Mouse (Mus musculus) c-Kit-positive CD71-positive TER-119-positive erythroid progenitor cells, embryonic 14.5 days (primary cell): ENCODE data around the gene Nxn.

Experiments
- DNase-seq: peaks from one replicate; pipeline ENCODE4 v3.0.0-alpha.2; 2013; ENCODE audit warnings: low spot score

Gene Nxn

DNA sequence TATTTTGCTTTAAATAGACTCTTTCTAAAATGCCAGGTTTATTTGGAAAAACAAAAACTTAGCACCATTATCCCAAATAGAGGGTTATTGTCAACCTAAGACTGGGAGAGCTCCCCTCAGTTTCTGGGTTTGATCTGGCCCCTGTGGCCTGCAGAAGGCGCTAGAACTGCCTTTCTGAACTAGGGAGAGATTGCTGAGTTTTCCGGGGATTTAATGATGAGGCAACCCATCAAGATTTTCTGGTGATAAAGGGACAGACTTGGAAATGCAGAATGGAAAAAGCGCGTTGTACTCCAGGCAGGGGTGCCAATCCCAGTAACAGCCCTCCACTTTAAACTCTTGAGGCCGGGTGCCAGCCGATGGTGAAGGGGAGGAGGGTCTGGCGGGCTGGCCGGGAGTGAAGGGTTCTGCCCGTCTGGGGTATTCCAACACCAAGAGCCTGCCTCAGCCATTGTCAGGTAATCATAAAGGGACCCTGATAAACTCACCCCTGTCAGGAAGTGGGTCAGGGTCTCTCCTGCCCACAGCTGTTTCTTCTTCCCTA lies 100.4 kb downstream of the Nxn start:
- DNase-seq: no peak

DNA sequence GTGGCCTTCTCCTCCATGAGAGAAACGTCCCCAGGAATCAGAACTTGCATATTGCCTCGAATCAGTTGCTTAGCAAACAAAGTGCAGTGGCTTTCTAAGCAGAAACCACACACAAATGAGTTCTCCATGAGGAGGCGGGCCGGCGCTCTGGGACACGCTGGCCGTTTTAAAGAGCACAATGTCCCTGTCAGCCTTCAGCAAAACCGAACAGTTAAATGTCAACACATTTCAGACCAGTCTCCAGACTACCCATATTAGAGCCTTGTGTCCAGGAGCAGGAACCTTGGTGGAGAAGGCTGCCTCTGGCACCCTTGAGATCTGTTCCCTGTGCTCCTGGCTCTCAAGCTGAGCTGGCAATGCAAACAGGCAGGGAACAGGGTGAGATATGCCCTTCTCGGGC lies 101.7 kb downstream of the Nxn start:
- DNase-seq: no peak

- DNase-seq: no peak
Observed at GRCm38 (mm10) chr11:76294836-76295235, 104.1 kb downstream of the Nxn start.

GRCm38 (mm10) chr11:76294078-76294477 lies 104.9 kb downstream of the Nxn start:
- DNase-seq: no peak

DNA sequence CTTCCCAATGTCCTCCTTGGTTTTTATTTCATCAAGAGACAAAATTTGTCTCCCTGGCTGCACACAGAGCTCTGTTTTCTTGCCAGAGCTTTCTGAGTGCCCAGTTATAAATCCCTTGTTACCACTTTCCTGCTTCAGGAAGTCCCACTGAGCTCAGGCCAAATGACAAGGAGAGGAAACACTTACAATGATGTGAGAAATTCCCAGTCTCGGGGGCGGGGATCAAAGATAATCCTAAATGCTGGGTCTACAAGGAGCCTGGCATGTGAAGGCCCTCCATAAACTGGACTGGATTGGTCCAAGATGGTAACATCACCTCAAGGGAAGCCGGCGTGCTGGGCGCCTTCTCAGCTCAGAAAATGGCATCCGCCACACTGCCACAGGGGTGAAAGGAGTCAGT lies 106.1 kb downstream of the Nxn start:
- no peak for DNase-seq

GRCm38 (mm10) chr11:76292398-76292797 lies 106.5 kb downstream of the Nxn start:
- no peak for DNase-seq

- DNase-seq: no peak
Observed at GRCm38 (mm10) chr11:76291960-76292359, 107.0 kb downstream of the Nxn start.

GRCm38 (mm10) chr11:76290367-76290766 lies 108.6 kb downstream of the Nxn start:
- no peak for DNase-seq

DNA sequence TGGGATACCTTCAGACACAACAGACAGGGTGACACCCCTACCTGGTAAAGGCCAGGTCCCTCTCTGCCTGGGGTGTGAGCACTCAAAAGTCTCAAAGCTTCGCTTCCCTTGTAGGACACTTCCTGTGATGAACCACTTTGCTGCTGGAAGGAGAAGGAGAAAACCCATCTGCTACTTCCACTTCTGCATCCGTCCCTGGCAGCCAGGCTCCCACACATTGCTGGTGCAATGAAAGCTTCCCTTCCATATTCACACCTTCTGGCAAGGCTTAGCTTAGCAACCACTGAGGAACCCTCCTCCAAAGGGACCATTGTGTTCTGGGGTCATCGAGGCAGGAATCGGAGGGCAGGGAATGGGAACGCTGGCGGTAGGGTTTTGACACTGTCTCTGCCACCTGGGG lies 110.3 kb downstream of the Nxn start:
- DNase-seq: no peak

DNA sequence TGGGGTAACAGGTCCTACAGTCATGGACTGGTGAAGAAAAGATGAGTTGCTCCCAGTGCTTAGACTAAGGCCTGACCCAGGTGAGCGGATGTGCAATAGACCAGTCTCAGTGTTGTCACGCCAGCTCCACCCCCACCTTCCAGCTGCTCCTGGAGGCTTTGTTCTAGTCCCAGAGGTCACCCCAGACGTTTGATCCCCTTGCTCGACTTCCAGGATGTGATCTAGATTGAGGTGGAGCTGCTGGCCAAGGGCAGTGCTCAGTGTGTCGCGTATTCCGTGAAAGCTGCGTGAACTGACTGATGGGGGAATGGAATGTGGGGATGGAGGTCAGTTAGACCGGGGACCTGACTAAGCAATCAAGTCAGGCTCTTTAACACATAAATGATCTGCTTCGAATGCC lies 111.6 kb downstream of the Nxn start:
- no peak for DNase-seq

GRCm38 (mm10) chr11:76286534-76287126 lies 112.3 kb downstream of the Nxn start:
- no peak for DNase-seq

GRCm38 (mm10) chr11:76285431-76286075 lies 113.4 kb downstream of the Nxn start:
- DNase-seq: no peak

GRCm38 (mm10) chr11:76283841-76284240 lies 115.1 kb downstream of the Nxn start:
- DNase-seq: no peak

- no peak for DNase-seq
Observed at GRCm38 (mm10) chr11:76279971-76280370, 119.0 kb downstream of the Nxn start.

DNA sequence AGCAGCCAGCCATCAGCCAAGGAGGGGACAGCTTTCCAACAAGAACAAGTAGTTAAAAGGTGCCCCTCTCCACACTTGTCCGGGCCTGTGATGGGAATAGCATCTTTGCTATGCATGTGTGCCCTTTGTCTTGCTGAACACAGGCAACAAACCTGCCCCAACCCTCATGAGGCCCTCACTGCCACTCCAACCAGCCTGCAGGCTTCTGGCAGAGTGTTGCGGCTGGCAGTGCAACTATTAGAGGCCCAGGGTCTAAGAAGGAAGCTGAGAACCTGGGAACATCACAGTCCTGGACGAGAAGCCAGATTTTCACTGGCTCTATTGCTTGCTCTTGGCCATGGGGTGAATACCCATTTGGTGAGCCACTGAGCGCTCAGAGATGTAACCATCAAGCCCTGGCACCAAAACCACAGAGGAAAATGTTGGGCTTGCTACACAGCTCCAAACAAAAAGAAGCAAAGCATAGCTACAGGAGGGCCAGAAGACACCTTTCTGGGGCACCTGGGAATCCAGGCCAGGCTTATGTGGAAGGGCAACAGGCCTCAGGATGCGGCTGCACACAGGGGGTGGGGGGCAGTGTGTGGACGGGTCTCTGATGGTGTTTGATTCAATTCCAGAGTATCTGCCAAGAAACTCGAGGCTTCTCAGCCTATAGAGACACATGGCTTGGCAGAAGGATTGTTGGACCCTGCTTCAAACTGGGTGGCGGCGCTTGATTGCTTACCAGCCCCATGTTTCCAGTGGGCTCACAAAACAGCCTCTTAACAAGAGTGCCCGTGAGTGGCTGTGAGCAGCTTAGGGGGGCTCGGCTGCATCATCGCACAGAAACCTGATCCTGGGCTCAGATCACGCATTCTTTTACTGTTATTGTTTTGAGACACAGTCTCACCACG lies 119.7 kb downstream of the Nxn start:
- no peak for DNase-seq

- DNase-seq: no peak
Observed at GRCm38 (mm10) chr11:76272440-76272839, 126.5 kb downstream of the Nxn start.

DNA sequence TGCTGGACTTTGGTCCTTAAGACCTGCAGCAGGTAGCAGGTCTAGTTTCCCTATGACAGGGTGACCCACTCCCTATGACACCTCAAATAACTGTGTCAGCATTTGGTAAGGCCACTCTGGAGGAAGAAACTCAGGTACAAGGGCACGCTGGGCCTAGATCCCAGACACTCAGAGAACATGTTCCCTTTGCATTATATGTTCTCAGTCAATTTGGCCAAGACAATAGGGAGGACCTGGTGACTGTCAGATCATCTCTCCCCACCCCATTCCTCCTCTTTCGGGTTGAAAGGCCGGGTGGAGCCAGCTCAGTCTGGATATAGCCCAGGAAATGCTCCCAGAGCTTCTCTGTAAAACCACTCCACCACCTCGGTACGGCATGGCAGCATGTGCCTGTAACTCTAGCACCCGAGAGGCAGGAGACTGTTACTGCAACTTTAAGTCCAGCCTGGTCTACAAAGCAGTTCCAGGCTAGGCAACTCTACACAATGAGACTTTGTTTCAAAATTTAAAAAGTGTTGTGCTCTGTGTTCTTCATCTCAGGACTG lies 130.3 kb downstream of the Nxn start:
- DNase-seq: no peak

GRCm38 (mm10) chr11:76268001-76268459 lies 130.9 kb downstream of the Nxn start:
- no peak for DNase-seq

DNA sequence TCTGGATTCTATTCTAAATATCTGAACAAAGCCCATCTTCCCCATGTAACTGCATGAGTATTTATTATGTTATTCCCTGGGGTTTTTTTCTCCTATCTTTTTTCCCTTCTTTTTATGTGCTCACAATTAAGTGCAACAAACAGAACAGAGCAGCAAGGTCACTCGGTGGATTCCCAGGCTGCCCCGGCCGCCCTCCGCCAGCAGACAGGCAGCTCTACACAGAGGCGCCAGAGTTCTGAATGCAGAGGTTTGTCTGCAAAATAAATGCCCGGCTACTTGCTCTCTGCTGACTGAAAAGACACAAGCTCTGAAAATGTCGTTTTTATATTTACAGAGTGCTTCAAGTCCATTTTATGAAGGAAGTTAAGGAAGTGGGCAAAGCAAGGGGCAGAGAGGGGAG lies 131.4 kb downstream of the Nxn start:
- no peak for DNase-seq

- DNase-seq: no peak
Observed at GRCm38 (mm10) chr11:76262611-76263351, 136.2 kb downstream of the Nxn start.

GRCm38 (mm10) chr11:76261224-76261623 lies 137.7 kb downstream of the Nxn start:
- DNase-seq: no peak
